ENCODE assay signal across 9 mouse cellular contexts in genomic region chr4:148625756-148626622, GRCm38 (mm10). TPM values are rescaled to one million over a fixed set of nuclear protein-coding genes. Genes with fewer than 3 reads are reported as not detected.
DNase-seq lines count a peak whose midpoint lies in the region; ATAC-seq and TF ChIP-seq lines count a peak whose summit lies in the region.
"Had no signal": no experiment of that assay in that cellular context is flagged by ENCODE, and none has a peak within 500 bp of the region (broad histone marks: within the 10 kb centered on the region; RNA-seq: fewer than 3 reads in every experiment).

No protein-coding gene starts in this region.

- H3K4me2 ChIP-seq in liver, embryonic 14.5 days (ENCODE audit: low read depth): peak overlapping the region; percentile 97
- peak overlapping the region; percentile 82 for H3K4me2 ChIP-seq in neural tube, embryonic 12.5 days (replicated peaks)

- no peaks in the 10 kb centered on the region for H3K9me3 ChIP-seq in liver, embryonic 14.5 days (ENCODE audit: control insufficient read depth, low read length)
- H3K9me3 ChIP-seq in neural tube, embryonic 12.5 days: no peaks in the 10 kb centered on the region

- DNase-seq in lung, adult 2 months: no peak
- DNase-seq in lung, postnatal 14 days: no peak
- peak; percentile 68 for DNase-seq in T-cell, adult 2 months (ENCODE audit: low spot score)
- peak; percentile 30 to 54 (median 31) for DNase-seq in liver, embryonic 14.5 days (ENCODE audit: low read depth in 3 of 3, low spot score in 3 of 3)
- no peak for DNase-seq in ovary, postnatal 36 days (ENCODE audit: low spot score)

- H3K4me1 ChIP-seq in lung, adult 2 months (ENCODE audit: control insufficient read depth, insufficient read depth, low read length): peaks cover 11% of the 10 kb centered on the region; the same call in 1 of the 2 replicates
- H3K4me1 ChIP-seq in liver, embryonic 14.5 days (replicated peaks; ENCODE audit: control insufficient read depth in 2 of 2, insufficient read depth in 2 of 2, low read length in 1 of 2): peaks cover 6 to 18% of the 10 kb centered on the region in 2 experiments; a peak in 3 of 4 replicates
- peaks cover 12% of the 10 kb centered on the region for H3K4me1 ChIP-seq in neural tube, embryonic 12.5 days

- peak; percentile 71 for ATAC-seq in erythroid progenitor cell, adult 5-6 weeks (replicated peaks; ENCODE audit: low FRiP score, poor library complexity, severe bottlenecking)
- ATAC-seq in inflammation-experienced regulatory T-cells, adult 6 months: peak; percentile 35
- peak; percentile 64 for ATAC-seq in liver, embryonic 14.5 days (ENCODE audit: insufficient read depth)
- peak; percentile 75 for ATAC-seq in neural tube, embryonic 12.5 days (ENCODE audit: low FRiP score, low read depth)

- no peaks in the 10 kb centered on the region for H3K27me3 ChIP-seq in liver, embryonic 14.5 days (ENCODE audit: control insufficient read depth, insufficient read depth, low read length)
- H3K27me3 ChIP-seq in neural tube, embryonic 12.5 days (replicated peaks): no peaks in the 10 kb centered on the region

- H3K4me3 ChIP-seq in lung, adult 2 months (replicated peaks; ENCODE audit: extremely low read depth, low read depth, low read length): peak overlapping the region; percentile 98
- H3K4me3 ChIP-seq in liver, embryonic 14.5 days (ENCODE audit: insufficient read depth in 1 of 2, low read depth in 2 of 2, low read length in 2 of 2): peak overlapping the region; percentile 77 to 97
- peak overlapping the region; percentile 99 for H3K4me3 ChIP-seq in neural tube, embryonic 12.5 days

- TF ChIP-seq POLR2A in lung, adult 2 months (IDR thresholded peaks at IDR 0.05; ENCODE audit: borderline replicate concordance, extremely low read depth, low read depth, low read length): no peak

- under 1% methylated on average over 57 of the region's 57 CpGs for WGBS in lung, adult 2 months
- under 1% methylated on average over 57 of the region's 57 CpGs for WGBS in liver, embryonic 14.5 days (ENCODE audit: insufficient replicate concordance)
- 1% methylated on average over 56 of the region's 57 CpGs for WGBS in neural tube, embryonic 12.5 days

- TF ChIP-seq EP300 in liver, embryonic 14.5 days (IDR thresholded peaks at IDR 0.05; ENCODE audit: low read depth): no peak

- H3K36me3 ChIP-seq in liver, embryonic 14.5 days (replicated peaks; ENCODE audit: control insufficient read depth, insufficient read depth, low read depth): peaks cover 42% of the 10 kb centered on the region
- H3K36me3 ChIP-seq in neural tube, embryonic 12.5 days: peaks cover 40% of the 10 kb centered on the region

- peak overlapping the region; percentile 100 for H3K9ac ChIP-seq in liver, embryonic 14.5 days (replicated peaks)
- peak overlapping the region; percentile 100 for H3K9ac ChIP-seq in neural tube, embryonic 12.5 days

- no peak for TF ChIP-seq CTCF in lung, adult 2 months (IDR thresholded peaks at IDR 0.05; ENCODE audit: insufficient read depth, low read length)
- TF ChIP-seq CTCF in liver, embryonic 14.5 days (IDR thresholded peaks at IDR 0.05; ENCODE audit: low read depth): no peak

- H3K27ac ChIP-seq in liver, embryonic 14.5 days: peak overlapping the region; percentile 84
- peak overlapping the region; percentile 91 for H3K27ac ChIP-seq in neural tube, embryonic 12.5 days

RNA-seq across cellular contexts. Expression of gene Tardbp, which starts 0.8 kb away (rescaled TPM):
- polyA plus RNA-seq in lung, adult 2 months (2012; rRNA removed): 56.4 and 112 TPM in 2 replicates
- 230 and 350 TPM in 2 replicates for total RNA-seq in erythroid progenitor cell, adult 5-6 weeks (2015; ENCODE audit: low replicate concordance)
- 315 and 491 TPM in 2 replicates for total RNA-seq in erythroid progenitor cell, adult 5-6 weeks (2017; ENCODE audit: low replicate concordance)
- 100 to 1,000 TPM; 149 to 182 (median 164) TPM for polyA plus RNA-seq in inflammation-experienced regulatory T-cells, adult 6 months (2017; shearing (Covaris generic))
- 247 and 260 TPM in 2 replicates for polyA plus RNA-seq in liver, embryonic 14.5 days (2012; rRNA removed)
- polyA plus RNA-seq in liver, embryonic 14.5 days (2014; fragmentation: Nextera tagmentation; extraction: Ambion mirVana): 80.3 and 83.0 TPM in 2 replicates
- 323 and 327 TPM in 2 replicates for polyA plus RNA-seq in neural tube, embryonic 12.5 days (2016; fragmentation: Nextera tagmentation; extraction: Ambion mirVana)

RNA-seq across cellular contexts. Expression of gene Gm572, which starts 17.1 kb away (rescaled TPM):
- polyA plus RNA-seq in lung, adult 2 months (2012; rRNA removed): 0.13 TPM in 1 of 2 replicates, not detected in the other
- not detected in 2 replicates for total RNA-seq in erythroid progenitor cell, adult 5-6 weeks (2015; ENCODE audit: low replicate concordance)
- total RNA-seq in erythroid progenitor cell, adult 5-6 weeks (2017; ENCODE audit: low replicate concordance): not detected in 2 replicates
- polyA plus RNA-seq in inflammation-experienced regulatory T-cells, adult 6 months (2017; shearing (Covaris generic)): not detected
- polyA plus RNA-seq in liver, embryonic 14.5 days (2012; rRNA removed): 0.03 TPM in 1 of 2 replicates, not detected in the other
- not detected in 2 replicates for polyA plus RNA-seq in liver, embryonic 14.5 days (2014; fragmentation: Nextera tagmentation; extraction: Ambion mirVana)
- not detected in 2 replicates for polyA plus RNA-seq in neural tube, embryonic 12.5 days (2016; fragmentation: Nextera tagmentation; extraction: Ambion mirVana)
- polyA plus RNA-seq: gonadal fat pad, adult 2 months had no signal

RNA-seq across cellular contexts. Expression of gene Masp2, which starts 23.6 kb away (rescaled TPM):
- 0.28 and 1.9 TPM in 2 replicates for polyA plus RNA-seq in lung, adult 2 months (2012; rRNA removed)
- not detected in 2 replicates for total RNA-seq in erythroid progenitor cell, adult 5-6 weeks (2015; ENCODE audit: low replicate concordance)
- total RNA-seq in erythroid progenitor cell, adult 5-6 weeks (2017; ENCODE audit: low replicate concordance): 2.8 TPM in 1 of 2 replicates, not detected in the other
- under 1 TPM in 1 of 3 experiments, not detected in 2; 0.63 TPM for polyA plus RNA-seq in inflammation-experienced regulatory T-cells, adult 6 months (2017; shearing (Covaris generic))
- polyA plus RNA-seq in liver, embryonic 14.5 days (2012; rRNA removed): 20.6 and 29.5 TPM in 2 replicates
- 28.9 and 31.1 TPM in 2 replicates for polyA plus RNA-seq in liver, embryonic 14.5 days (2014; fragmentation: Nextera tagmentation; extraction: Ambion mirVana)
- 0.27 and 0.38 TPM in 2 replicates for polyA plus RNA-seq in neural tube, embryonic 12.5 days (2016; fragmentation: Nextera tagmentation; extraction: Ambion mirVana)

RNA-seq across cellular contexts. Expression of gene Srm, which starts 34.7 kb away (rescaled TPM):
- polyA plus RNA-seq in lung, adult 2 months (2012; rRNA removed): 35.5 and 37.1 TPM in 2 replicates
- total RNA-seq in erythroid progenitor cell, adult 5-6 weeks (2015; ENCODE audit: low replicate concordance): 11.3 and 14.1 TPM in 2 replicates
- total RNA-seq in erythroid progenitor cell, adult 5-6 weeks (2017; ENCODE audit: low replicate concordance): 1.0 and 4.5 TPM in 2 replicates
- 1 to 10 TPM; 4.7 to 5.2 (median 4.8) TPM for polyA plus RNA-seq in inflammation-experienced regulatory T-cells, adult 6 months (2017; shearing (Covaris generic))
- 86.1 and 102 TPM in 2 replicates for polyA plus RNA-seq in liver, embryonic 14.5 days (2012; rRNA removed)
- polyA plus RNA-seq in liver, embryonic 14.5 days (2014; fragmentation: Nextera tagmentation; extraction: Ambion mirVana): 129 and 147 TPM in 2 replicates
- polyA plus RNA-seq in neural tube, embryonic 12.5 days (2016; fragmentation: Nextera tagmentation; extraction: Ambion mirVana): 167 and 170 TPM in 2 replicates

Comparison
In these comparisons a context has a peak if more than half of its experiments do, and no peak if none do; other contexts are left out.
1. DNase-seq: peak in T-cell, adult 2 months (single experiment) and liver, embryonic 14.5 days (3 of 3); none in lung, adult 2 months (single experiment), lung, postnatal 14 days (single experiment) and ovary, postnatal 36 days (single experiment).
2. Peak in every context shown above with its lines, with median percentiles within 50 percentile points of each other: H3K4me3 ChIP-seq and ATAC-seq.